Mouse (Mus musculus) ES-Bruce4 (cell line): ENCODE data around the gene Serping1. TPM values are rescaled to one million over a fixed set of nuclear protein-coding genes. Genes with fewer than 3 reads are reported as not detected.
"Not testable (repeated sequence)": the region's sequence is repeated elsewhere in the genome, so short reads cannot be mapped to it uniquely, and the experiment has no call there.

ENCODE experiments used
- H3K27ac ChIP-seq: 2 replicates; pipeline ENCODE4 v1.5.1; 2012; ENCODE audit warnings: low read length, inconsistent platforms; ENCODE audit not compliant: insufficient read depth
- H3K27me3 ChIP-seq: 2 replicates; pipeline ENCODE4 v1.6.1; 2012; ENCODE audit warnings: mild to moderate bottlenecking, low read length, inconsistent platforms; ENCODE audit not compliant: control insufficient read depth, poor library complexity, insufficient read depth, severe bottlenecking
- H3K36me3 ChIP-seq: 2 replicates; pipeline ENCODE4 v1.6.1; 2012; ENCODE audit warnings: inconsistent platforms, mild to moderate bottlenecking, low read length, moderate library complexity; ENCODE audit not compliant: control insufficient read depth, poor library complexity, insufficient read depth, severe bottlenecking
- H3K4me1 ChIP-seq: one replicate; pipeline ENCODE4 v1.8.1; 2011; ENCODE audit warnings: low read length; ENCODE audit not compliant: control insufficient read depth, insufficient read depth
- H3K4me3 ChIP-seq: 2 replicates; pipeline ENCODE4 v1.5.1; 2011; ENCODE audit warnings: low read depth, mild to moderate bottlenecking, low read length
- H3K9ac ChIP-seq: 2 replicates; pipeline ENCODE4 v1.6.1; 2012; ENCODE audit warnings: low read depth, mild to moderate bottlenecking, inconsistent platforms; ENCODE audit not compliant: poor library complexity, severe bottlenecking
- H3K9me3 ChIP-seq: replicated peaks from 2 replicates; pipeline ENCODE4 v1.6.1; 2012; ENCODE audit warnings: mild to moderate bottlenecking, low read length, inconsistent platforms; ENCODE audit not compliant: control insufficient read depth, poor library complexity, insufficient read depth, severe bottlenecking
- CTCF ChIP-seq: IDR thresholded peaks from one replicate; pipeline ENCODE4 v1.8.1; 2011; ENCODE audit warnings: low read depth, low read length
- EP300 ChIP-seq: IDR thresholded peaks from 2 replicates; pipeline ENCODE4 v1.6.1; 2011; ENCODE audit warnings: low read depth, low read length; ENCODE audit not compliant: insufficient read depth
- POLR2A ChIP-seq: IDR thresholded peaks from one replicate; pipeline ENCODE4 v1.8.1; 2011; ENCODE audit warnings: low read length; ENCODE audit not compliant: insufficient read depth
- polyA plus RNA-seq: library from polyadenylated mRNA; stranded (reverse); fragments of >200 nt; gene quantifications from 2 replicates; pipeline ENCODE4 v1.2.4, GENCODE M21; 2011; ENCODE audit warnings: low read depth; ENCODE audit not compliant: missing spikeins, insufficient read depth, insufficient read length

Gene Serping1
- polyA plus RNA-seq, 1 experiment = 19.2 TPM

DNA sequence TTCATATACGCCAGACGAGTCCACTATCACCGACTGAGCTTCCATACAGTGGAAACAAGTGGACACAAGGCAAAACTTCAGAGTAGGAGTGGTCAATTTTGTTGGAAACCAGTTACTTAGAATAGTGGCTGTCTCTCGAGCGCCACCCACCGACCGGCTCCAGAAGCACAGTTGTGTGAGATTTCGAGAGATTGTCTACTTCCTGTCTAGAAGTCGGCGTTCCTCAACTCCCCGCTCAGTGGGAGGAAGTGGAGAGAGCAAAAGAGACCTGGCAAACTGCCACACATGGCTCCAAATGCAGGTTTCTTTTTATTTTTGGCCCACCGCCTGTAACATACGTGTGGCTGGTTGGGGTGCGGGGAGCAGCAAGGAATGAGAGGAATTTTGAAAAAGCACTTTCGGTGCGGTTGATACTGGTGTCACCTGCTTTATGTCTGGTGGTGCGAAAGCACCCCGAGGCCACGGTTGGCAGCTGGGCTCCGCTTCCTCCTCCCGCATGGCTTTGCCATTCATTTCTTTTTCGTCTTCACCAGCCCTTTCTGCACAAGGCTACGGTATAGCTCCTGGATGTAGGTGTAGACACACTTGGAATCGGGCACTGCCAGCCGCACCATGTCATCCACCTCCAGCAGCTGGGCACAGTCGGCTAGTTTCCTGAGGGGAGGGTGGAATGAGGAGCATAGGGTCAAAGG is 35.8 kb upstream of the Serping1 start:
- no peaks in the 10 kb centered on the region for H3K27me3 ChIP-seq
- no peaks in the 10 kb centered on the region for H3K36me3 ChIP-seq
- H3K4me3 ChIP-seq = peak overlapping the region; percentile 43
- H3K4me1 ChIP-seq = peaks cover 4% of the 10 kb centered on the region
- no peaks in the 10 kb centered on the region for H3K9me3 ChIP-seq
- H3K27ac ChIP-seq = peak overlapping the region; percentile 94
- TF ChIP-seq EP300 (no peak), CTCF (peak; percentile 58)
- H3K9ac ChIP-seq = peak overlapping the region; percentile 28; the same call in 1 of the 2 replicates

DNA sequence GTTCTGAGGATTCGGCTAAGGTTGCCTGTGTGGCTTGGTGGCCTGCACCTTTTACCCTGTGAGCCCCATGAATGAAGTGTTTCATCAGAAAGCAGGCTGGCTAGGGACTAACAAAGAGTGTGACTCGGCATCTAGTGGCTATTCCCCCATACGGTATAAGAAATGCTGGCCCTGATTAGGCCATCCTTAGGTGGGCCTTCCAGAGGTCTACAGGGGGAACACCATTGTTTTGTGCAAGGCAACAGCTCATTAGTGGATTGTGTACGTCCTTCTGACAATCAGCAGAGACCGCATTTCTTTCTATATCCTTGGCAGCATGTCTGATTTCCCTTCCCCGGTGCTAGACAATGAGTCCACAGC is 35.3 kb upstream of the Serping1 start:
- peak overlapping the region; percentile 28; the same call in 1 of the 2 replicates for H3K9ac ChIP-seq
- TF ChIP-seq EP300 (no peak), POLR2A (no peak), CTCF (no peak)
- peak overlapping the region; percentile 94 for H3K27ac ChIP-seq
- no peaks in the 10 kb centered on the region for H3K27me3 ChIP-seq
- H3K9me3 ChIP-seq = no peaks in the 10 kb centered on the region
- H3K4me3 ChIP-seq = peak overlapping the region; percentile 19; the same call in 1 of the 2 replicates
- H3K4me1 ChIP-seq = peaks cover 2% of the 10 kb centered on the region
- no peaks in the 10 kb centered on the region for H3K36me3 ChIP-seq

DNA sequence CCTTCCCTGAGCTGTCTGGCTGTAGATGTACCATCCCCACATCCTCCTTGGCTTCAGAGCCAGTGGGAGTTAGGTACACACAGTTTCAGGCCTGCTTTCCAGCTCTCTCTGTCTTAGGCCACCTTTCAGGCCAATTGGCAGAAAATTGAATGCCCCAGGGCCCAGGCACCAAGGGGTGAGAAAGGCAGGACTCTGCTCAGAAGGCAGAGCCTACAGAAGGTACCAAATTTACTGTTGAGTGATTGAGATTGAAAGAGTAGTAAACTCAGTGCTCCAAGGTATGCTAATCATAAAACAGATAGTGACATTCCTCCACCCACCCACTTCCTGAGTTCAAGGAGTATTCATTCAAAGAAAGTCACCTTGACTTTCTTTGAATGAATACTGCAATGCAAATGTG is 34.1 kb upstream of the Serping1 start:
- Histone ChIP-seq H3K4me1 (peaks cover 2% of the 10 kb centered on the region), H3K27me3 (no peaks in the 10 kb centered on the region), H3K9ac (peak overlapping the region; percentile 17; the same call in 1 of the 2 replicates), H3K9me3 (no peaks in the 10 kb centered on the region), H3K4me3 (no peak overlapping the region; the same call in 1 of the 2 replicates), H3K36me3 (no peaks in the 10 kb centered on the region), H3K27ac (peak overlapping the region; percentile 95)
- TF ChIP-seq POLR2A = no peak
- peak; percentile 60; the same call in 1 of the 2 replicates for TF ChIP-seq EP300

DNA sequence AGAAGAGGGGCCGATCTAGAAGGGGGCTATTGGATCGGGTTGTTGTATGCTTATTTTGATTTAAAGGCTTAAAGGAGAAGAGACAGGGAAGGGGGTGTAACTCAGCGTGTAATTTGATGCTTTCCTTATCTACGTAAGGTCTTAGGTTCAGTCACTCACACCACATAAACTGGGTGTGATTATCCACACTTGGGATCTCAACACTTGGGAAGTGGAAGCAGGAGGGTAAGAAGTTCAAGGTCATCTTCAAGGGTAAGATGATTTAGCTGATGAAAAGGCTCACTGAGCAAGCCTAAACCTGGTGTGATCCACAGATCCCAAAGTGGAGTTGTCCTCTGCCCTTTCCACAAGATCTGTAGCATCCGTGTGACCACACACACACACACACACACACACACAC is 31.3 kb upstream of the Serping1 start:
- Histone ChIP-seq H3K4me3 (no peak overlapping the region), H3K9ac (0 out of 2 replicates have a peak overlapping the region, but pooled peaks have one; percentile 12), H3K27ac (peak overlapping the region; percentile 95), H3K27me3 (no peaks in the 10 kb centered on the region), H3K4me1 (peaks cover 2% of the 10 kb centered on the region), H3K9me3 (no peaks in the 10 kb centered on the region), H3K36me3 (no peaks in the 10 kb centered on the region)
- TF ChIP-seq POLR2A = no peak
- TF ChIP-seq CTCF = no peak
- no peak for TF ChIP-seq EP300

DNA sequence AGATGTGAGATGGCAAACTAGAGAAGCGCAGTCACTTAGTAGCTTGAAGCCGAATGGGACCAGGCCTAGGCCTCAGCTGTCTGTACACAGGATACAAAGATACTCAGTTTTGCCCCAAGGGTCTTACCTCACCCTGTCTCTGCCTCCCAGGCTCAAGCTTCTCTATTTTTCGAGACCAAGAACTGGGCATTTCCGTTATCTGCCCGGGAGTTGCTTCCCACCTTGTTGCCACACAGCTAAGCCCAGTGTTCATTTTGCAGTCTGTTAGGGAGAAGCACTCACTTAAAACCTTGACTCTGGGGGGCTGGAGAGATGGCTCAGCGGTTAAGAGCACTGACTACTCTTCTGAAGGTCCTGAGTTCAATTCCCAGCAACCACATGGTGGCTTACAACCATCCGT is 28.7 kb upstream of the Serping1 start:
- Histone ChIP-seq H3K4me1 (peaks cover 2% of the 10 kb centered on the region), H3K36me3 (no peaks in the 10 kb centered on the region), H3K27me3 (no peaks in the 10 kb centered on the region), H3K9ac (no peak overlapping the region), H3K9me3 (no peaks in the 10 kb centered on the region), H3K27ac (no peak overlapping the region), H3K4me3 (no peak overlapping the region)
- TF ChIP-seq POLR2A = no peak
- TF ChIP-seq CTCF = no peak
- no peak for TF ChIP-seq EP300

DNA sequence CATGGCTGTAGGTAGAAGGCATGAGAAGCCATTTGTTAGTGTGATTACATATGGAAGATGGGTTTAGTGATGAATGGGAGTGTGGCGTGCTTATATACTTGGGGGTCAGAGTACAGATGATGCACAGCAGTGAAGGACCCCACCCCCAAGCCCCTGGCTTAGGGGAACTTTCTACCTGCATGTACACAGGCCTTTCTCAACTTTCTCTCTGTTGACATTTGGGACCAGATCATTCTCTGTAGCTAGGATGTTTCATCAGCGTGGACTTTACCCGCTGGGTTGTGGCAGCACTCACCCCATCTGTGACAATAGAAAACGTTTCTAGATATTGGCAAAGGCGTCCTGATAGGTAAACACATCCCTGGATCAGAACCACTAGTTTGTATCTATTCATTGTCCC is 26.0 kb upstream of the Serping1 start:
- H3K36me3 ChIP-seq = not testable (repeated sequence)

More for the DNA sequence above, 26.0 kb upstream of the Serping1 start:
- H3K4me3 ChIP-seq, H3K9ac ChIP-seq, H3K4me1 ChIP-seq, H3K27me3 ChIP-seq, H3K27ac ChIP-seq, H3K9me3 ChIP-seq: not testable (repeated sequence)
